Mouse (Mus musculus) cerebellum, postnatal 4 days (tissue): Measurements from ENCODE around the gene Tas1r3.

Experiments
- DNase-seq, 2 experiments: peaks; one replicate each; pipeline ENCODE4 v3.0.0; 2022; ENCODE audit warnings: low spot score in 2 of 2, mixed read lengths in 1 of 2

Gene Tas1r3

DNA sequence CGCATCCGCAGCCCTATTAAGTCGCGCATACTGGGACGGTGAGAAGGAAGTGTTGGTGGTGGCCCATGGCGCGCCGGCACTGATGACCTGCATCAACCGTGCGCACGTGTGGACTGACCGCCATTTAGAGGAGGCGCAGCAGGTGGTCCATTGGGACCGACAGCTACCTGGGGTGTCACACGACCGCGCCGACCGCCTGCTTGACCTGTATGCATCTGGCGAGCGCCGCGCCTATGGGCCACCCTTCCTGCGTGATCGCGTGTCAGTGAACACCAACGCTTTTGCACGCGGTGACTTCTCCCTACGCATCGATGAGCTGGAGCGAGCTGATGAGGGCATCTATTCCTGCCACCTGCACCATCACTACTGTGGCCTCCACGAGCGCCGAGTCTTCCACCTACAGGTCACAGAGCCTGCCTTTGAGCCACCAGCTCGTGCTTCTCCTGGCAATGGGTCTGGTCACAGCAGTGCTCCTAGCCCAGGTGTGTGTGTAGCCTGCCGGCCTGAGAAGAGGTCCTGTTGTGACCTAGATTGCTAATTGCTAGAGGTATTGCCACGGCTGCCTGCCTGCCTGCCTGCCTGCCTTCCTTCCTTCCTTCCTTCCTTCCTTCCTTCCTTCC is 21.4 kb downstream of the Tas1r3 start:
- no peak for DNase-seq

GRCm38 (mm10) chr4:155841003-155841454 is 22.1 kb downstream of the Tas1r3 start:
- peak in 1 of 2 experiments; percentile 34 for DNase-seq

GRCm38 (mm10) chr4:155840076-155841002 is 22.8 kb downstream of the Tas1r3 start:
- DNase-seq: no peak

GRCm38 (mm10) chr4:155839483-155839910 is 23.7 kb downstream of the Tas1r3 start, which contains the start of gene Mxra8:
Gene Mxra8 (plus strand): TSS chr4:155839680.
- peak in 1 of 2 experiments; percentile 46 for DNase-seq

- no peak for DNase-seq
Observed at GRCm38 (mm10) chr4:155838187-155839153, 24.7 kb downstream of the Tas1r3 start.

GRCm38 (mm10) chr4:155837404-155838010 is 25.7 kb downstream of the Tas1r3 start:
- DNase-seq: no peak

GRCm38 (mm10) chr4:155833836-155834235 is 29.3 kb downstream of the Tas1r3 start:
- DNase-seq: peak in 1 of 2 experiments; percentile 69

DNA sequence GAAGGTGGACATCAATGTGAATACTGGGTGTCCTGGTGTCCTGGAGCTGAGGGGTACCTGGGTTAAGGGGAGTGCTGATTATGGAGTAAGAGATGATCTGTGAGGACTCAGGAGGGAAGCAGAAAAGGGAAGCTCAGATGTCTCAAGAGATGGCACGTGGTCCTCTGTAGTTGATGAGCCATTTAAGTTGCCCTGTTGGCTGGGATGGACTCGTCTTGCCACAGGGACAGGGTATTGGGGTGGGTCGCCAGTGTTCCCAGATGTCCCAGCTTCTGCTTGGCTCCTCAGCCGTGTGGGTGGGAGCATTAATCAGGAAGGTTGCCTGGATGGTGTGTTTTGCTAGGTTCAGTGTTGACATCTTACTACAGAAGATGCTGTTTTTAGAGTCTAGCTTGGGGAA is 29.9 kb downstream of the Tas1r3 start:
- no peak for DNase-seq

DNA sequence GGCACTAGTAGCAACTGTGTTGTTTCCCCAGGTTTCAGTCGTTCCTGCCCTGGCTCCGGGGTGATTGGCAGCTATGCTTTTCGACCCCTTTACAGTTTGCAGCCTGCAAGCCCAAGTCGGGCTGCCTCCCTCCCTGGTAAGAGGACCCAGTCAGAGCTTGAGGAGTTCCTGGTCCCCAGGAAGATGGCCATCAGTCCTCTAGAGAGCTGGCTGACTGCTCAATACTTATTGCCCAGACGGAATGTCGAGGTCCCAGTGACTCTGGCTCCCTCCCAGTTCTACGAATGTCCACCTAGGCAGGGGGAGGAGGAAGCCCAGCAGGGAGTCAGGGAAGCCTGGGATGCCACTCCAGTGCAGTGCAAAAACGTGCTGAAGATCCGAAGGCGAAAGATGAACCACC is 30.8 kb downstream of the Tas1r3 start:
- no peak for DNase-seq

DNA sequence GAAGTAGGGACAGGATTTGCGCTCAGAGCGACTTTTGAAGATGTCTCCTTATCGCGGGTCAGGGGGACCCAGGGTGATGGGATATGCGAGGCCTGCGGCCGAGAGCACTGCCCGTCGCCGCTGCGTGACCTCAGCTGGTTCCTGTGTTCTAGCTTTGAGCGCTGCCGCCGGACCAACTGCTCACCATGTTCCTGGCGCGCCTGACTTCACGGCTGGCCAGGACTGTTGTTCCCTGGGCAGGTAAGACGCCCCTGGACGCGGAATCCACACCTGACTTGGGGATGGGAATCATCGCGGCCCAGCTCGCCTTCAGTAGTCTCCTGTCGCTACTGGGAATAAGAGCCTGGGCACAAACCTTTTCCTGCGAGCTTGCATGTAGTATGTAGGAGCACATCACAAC is 31.3 kb downstream of the Tas1r3 start:
- no peak for DNase-seq

GRCm38 (mm10) chr4:155831205-155831766 is 31.9 kb downstream of the Tas1r3 start, which contains the start of gene Aurkaip1:
Gene Aurkaip1 (plus strand): TSS chr4:155831272.
- DNase-seq: peak; percentile 97 to 99

DNA sequence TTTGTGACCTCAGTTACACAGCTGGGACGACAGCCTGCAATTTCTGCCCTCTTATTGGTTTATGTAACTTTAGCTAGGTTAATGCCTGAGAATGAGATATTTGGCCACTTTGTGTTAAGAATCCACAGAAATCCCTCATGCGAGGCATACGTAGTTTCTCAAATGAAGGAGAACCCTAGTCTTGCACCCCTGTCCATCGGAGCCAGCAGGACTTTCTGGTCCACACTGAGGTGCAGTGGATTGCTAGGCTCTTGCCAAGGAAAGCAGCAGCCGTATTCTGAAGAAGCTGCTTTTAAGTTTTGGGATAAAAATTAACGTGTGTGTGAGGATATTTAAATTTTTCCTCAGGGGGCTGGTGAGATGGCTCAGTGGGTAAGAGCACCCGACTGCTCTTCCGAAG is 32.6 kb downstream of the Tas1r3 start:
- no peak for DNase-seq

- no peak for DNase-seq
Observed at GRCm38 (mm10) chr4:155829866-155830265, 33.3 kb downstream of the Tas1r3 start.

GRCm38 (mm10) chr4:155823443-155823842 is 39.7 kb downstream of the Tas1r3 start:
- DNase-seq: no peak

GRCm38 (mm10) chr4:155821025-155821424 is 42.1 kb downstream of the Tas1r3 start:
- DNase-seq: no peak

DNA sequence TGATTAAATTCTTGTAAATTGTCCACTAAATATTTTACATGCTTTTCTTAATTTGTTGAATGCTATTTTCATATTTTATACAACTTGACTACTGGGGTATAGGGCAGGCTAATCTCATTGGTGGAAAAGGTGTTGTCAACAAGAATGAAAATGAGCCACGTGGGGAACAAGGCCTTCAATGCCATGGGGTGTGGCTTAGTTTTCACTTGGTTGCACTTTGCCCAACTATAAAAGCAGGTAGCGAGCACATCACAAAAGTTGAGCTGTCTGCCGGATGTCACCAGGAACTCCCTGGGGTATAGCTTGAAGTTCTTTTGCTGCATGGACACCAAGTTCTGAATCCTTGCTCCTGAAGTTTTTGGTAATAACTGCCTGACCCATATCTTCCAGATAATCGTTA is 45.6 kb downstream of the Tas1r3 start:
- no peak for DNase-seq

DNA sequence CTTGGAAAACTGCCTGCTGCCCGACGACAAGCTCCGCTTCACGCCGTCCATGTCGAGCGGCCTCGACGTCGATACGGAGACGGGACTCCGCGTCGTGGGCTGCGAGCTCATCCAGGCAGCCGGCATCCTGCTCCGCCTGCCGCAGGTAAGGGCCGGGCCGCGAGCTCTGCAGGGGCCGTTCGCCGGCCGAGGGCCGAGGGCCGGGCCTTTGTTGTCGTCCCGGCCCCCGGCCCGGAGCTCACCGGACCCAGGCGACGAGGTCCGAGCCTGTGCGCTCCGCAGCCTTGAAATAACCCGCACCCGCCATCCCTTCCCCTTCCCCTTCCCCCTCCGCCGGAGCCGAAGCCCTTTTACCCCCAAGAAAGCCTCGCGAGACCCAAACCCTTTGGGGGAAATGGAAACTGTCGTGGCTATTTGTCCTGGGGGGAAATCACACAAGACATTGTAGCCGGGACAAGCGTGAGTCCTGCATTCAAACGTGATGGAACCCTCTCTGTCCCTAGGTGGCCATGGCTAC is 50.4 kb downstream of the Tas1r3 start:
- peak in 1 of 2 experiments; percentile 40 for DNase-seq

DNA sequence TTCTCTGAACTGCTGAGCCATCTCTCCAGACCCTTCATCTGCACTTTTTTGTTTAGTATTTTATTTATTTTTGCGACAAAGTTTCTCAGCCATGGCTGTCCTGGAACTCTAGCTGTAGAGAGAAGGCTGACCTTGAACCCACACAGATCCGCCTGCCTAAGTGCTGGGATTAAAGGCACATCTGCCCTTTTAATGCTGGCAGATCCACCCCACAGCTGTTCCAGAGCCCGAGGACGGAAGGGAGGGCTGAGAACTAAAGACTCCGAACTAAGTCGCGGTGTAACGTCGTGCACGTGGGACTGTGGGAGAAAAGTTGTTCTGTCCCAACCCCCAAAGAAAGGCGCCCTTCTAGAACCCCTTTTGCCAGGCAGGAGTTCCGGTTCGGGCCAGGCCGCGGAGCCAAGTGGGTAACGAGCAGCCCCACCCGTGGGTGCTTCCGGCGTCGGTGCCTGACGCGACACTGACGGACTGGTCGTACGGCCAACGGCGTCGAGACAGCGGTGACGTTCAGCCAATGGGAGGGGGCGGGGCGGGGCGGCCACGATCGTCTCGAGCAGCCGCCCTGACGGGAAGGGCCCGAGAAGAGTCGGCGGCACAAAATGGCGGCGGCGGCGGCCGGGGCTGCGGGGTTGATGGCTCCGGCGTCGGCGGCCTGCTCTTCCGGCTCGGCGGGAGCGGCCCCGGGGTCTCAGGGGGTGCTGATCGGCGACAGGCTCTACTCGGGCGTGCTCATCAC is 51.1 kb downstream of the Tas1r3 start, which contains the start of gene Ccnl2:
Gene Ccnl2 (plus strand): TSS at position 561 of the 736 bp plus-strand sequence.
- peak; percentile 86 to 95 for DNase-seq
